22 mouse cellular contexts compared by ENCODE assay signal in the genomic region with DNA sequence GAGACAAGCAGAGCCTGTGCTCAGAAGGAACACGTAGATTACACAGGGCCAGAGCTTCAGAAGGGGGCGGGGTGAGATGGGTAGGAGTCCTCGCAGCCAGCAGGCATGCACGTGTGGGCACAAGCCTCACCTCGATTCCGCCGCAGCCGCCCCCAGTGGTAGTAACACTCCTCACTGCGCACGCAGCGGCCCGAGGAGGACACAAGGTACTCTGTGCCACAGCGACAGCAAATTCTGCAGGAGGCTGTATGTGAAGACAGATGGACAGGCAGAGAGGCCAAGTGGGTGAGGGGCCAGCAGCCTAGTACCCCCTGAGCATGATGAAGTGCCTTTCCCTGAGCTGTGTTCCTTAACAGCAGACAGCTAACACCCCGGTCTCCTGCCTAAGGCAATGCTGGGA. TPM values are rescaled to one million over a fixed set of nuclear protein-coding genes. Genes with fewer than 3 reads are reported as not detected.
"Had no signal": no experiment of that assay in that cellular context is flagged by ENCODE, and none has a peak within 500 bp of the region (broad histone marks: within the 10 kb centered on the region; RNA-seq: fewer than 3 reads in every experiment).

No protein-coding gene starts in this region.

- H3K27ac ChIP-seq: lung, embryonic 15.5 days; macrophage; midbrain, embryonic 13.5 days; midbrain, embryonic 15.5 days; neural tube, embryonic 12.5 days; stomach, embryonic 15.5 days; stomach, postnatal 0 days had no signal

- H3K4me3 ChIP-seq: lung, embryonic 15.5 days; megakaryocyte, embryonic 14.5 days; midbrain, embryonic 13.5 days; midbrain, embryonic 15.5 days; neural tube, embryonic 12.5 days; stomach, embryonic 15.5 days had no signal

- H3K27me3 ChIP-seq: lung, embryonic 15.5 days; megakaryocyte, embryonic 14.5 days had no signal

- H3K4me1 ChIP-seq: neural tube, embryonic 12.5 days had no signal

- H3K9me3 ChIP-seq: lung, embryonic 15.5 days; megakaryocyte, embryonic 14.5 days; midbrain, embryonic 13.5 days; midbrain, embryonic 15.5 days; neural tube, embryonic 12.5 days; stomach, embryonic 15.5 days had no signal

- DNase-seq: liver, postnatal 0 days; lung, adult 2 months; lung, postnatal 14 days; lung, postnatal 36 days; right cerebral cortex, postnatal 14 days; thymus, adult 2 months; thymus, postnatal 25 days; thymus, postnatal 4 days had no signal

RNA-seq across cellular contexts. Expression of gene Atp8b3, which starts 4.9 kb away (rescaled TPM):
- total RNA-seq: megakaryocyte progenitor cell, adult 5-6 weeks had no signal
- polyA plus RNA-seq: liver, postnatal 0 days; macrophage; urinary bladder, adult 2 months had no signal

RNA-seq across cellular contexts. Expression of gene Onecut3, which starts 49.2 kb away (rescaled TPM):
- total RNA-seq: megakaryocyte progenitor cell, adult 5-6 weeks; monocyte, adult 5-6 weeks; neutrophil, adult 5-6 weeks had no signal
- polyA plus RNA-seq: liver, postnatal 0 days; lung, adult 2 months; lung, embryonic 15.5 days; lung, postnatal 0 days; macrophage; spleen, adult 2 months; urinary bladder, adult 2 months had no signal
